Mouse (Mus musculus) cerebellum, adult 9-10 months (tissue): ENCODE data around the gene Map3k4.

Source experiments
- DNase-seq: peaks from one replicate; pipeline ENCODE4 v3.0.0; 2022

Map3k4 gene

DNA sequence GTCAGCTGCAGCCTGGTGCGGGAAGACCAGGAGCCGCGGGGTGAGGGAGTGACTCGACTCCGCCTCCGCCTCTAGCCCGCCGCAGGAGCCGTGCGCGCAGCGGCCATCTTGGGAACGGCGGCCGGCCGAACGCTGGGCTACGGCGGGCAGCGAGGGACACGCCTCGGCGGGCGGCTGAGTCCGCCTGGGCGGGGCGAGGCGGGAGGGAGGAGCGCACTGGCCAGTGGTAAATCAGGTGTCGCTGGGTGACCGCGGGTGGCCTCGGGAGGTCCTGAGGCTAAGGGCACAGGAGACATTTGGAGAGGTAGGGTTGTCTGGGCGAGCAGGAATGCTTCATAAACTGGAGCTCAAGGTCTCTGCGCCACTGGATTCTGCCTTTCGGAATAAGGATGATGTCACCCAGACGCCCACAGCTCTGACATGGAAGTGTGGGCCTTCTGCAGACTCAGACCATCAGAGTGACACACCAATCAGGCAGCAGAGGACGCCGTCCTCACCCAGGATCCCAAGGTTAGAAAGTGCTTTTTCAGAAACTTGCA is at the start of gene Map3k4:
Map3k4 (minus strand) TSS at position 134 of the 539 bp plus-strand sequence.
- DNase-seq, result peak; percentile 95

DNA sequence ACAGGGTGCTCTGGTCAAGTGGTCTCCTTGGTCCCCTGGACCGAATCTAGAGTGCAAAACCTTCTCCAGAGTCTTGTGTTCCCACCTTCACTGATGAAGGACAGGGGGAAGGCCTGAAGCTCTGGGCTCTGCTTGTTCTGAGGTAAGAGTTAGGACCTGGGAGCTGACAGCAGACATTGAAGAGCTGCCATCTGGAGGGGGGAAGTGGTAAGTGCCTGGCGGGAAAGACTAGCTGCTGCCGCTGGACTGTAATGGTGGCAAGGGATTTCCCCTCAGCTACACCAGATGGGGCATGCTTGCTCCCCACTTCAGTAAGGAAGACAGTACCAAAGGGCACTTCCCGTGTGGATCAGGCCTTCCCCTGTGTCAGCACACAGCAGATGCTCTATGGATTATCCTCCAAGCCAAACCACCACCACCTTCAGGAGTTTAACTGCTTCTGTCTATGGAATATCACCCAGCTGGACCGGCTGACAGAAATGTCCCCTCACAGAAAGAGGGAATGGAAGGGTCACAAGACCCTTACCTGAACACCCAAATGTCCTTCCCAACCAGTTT is 48.9 kb upstream of the Map3k4 start:
- DNase-seq, result peak; percentile 55

DNA sequence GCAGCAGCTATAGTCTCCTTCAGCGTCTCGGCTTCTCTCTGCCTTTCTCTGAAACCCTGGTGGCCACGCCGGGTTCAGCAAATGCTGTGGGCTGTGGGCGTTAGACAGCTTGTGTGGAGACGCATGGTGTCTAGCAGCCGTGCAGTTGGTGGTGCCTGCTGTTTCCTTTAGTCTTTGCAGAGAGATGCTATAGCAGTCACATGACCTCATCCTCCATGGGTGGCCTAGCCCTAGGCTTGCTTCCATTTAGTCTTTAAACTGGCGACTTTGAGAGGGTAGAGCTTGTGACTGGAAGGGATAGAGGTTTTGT is 45.8 kb upstream of the Map3k4 start:
- no peak for DNase-seq

DNA sequence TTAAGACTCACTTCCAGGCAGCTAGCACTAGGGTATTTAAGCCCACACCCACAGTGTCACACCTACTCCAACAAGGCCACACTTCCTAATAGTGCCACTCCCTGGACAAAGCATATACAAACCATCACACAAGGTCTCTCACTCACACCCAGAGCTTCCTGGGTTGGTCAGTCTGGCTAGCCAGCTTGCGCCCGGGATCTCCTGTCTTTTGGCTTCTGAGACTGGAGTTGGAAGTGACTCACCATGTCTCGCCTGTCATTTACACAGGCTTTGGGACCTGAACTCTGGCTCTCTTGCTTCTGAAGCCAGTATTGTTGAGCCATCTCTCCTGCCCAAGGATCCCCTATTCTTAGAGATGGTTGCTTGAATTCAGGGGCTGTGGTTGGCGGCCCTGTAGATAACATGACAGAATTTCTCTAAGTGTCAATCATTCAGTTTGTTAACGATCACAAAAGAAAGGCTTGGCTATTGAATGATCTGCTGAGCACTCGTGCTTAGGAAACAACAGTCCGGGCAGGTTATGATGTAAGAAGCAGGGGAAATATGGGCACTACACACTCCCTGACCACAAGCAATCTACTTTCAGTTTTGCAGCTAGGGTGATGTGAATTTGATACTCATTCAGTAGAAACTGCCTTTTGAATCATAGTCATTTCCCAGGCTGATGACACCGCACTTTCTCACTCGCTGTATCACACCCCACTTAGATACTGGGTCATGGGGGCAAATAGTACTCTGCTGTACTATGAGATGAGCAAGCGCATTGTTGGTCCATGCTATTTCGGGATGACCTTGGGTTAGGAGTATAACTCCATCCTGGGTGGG is 45.2 kb upstream of the Map3k4 start:
- no peak for DNase-seq

DNA sequence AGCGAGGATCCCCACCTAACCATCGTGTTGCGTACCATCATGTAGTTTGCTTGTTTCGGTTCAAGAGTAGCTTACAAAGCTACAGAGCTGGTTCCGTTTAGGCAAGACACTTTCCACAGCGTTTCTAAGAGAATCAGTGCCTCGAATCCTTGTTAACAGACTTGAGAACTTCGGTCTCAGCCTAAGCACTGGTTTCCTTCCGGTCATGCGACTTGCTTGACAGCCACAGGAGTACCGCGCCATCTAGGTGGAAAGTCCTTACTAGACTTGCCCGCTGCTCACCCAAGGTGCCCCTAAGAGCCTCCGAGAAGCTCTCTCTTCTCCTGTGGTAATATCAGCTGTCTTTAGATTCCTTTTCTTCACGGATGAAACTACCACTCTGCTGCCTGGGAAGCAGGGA is 41.3 kb upstream of the Map3k4 start:
- DNase-seq, result no peak

DNA sequence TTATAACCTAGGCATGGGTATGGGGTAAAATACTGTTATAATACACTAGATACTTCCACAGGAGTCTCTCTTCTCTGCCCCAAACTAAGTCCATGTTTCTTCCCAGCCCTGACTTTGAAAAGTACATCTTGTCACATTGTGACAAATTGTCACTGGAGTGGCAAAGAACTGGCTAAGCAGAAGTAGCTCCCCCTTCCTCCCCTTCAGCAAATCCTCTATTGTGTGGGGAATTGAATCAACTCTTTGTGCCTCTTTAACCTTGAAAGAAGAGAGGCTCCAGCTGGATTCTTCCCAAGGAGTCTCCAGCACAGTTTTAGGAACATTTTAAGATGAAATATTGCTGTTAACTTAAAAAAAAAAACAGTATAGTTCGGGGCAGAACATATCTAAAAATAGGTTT is 34.2 kb upstream of the Map3k4 start:
- no peak for DNase-seq

DNA sequence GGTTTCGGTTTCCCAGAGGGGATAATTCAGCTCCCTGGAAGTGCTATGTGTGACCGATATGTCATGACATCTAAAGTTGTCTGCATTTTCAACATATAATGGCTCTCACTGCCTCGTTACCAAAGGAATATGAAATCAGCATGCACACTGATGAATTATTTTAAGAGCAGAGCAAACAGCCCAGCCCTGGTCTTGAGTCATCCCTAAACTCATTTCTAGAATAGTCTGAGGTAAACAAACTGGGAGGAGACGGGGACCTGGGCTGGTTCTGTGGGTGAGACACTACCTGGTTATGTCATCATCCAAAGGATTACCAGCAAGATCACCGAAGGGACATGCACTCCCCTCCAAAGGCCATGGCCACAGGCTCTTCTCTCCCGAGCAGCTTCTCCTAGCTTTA is 33.0 kb upstream of the Map3k4 start:
- DNase-seq, result no peak

DNA sequence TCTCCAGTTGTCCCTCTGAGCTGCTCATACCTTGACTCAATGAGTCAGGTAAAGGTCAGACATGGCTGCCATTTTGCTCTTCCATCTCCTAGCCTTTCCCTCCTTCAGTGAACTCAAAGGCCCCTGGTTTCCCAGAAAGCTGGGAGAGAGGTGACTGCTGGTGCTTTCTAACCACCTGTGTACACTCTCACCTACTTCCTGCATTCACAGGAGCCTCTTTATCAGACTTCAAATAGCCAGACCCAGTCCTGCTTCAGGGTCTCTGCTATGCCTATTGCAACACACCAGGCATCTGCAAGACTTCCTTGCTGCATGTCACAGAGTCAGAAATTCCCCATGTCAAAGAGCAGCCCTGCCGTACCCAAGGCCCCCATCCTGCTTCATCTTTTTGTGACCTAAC is 28.9 kb upstream of the Map3k4 start:
- DNase-seq, result no peak

DNA sequence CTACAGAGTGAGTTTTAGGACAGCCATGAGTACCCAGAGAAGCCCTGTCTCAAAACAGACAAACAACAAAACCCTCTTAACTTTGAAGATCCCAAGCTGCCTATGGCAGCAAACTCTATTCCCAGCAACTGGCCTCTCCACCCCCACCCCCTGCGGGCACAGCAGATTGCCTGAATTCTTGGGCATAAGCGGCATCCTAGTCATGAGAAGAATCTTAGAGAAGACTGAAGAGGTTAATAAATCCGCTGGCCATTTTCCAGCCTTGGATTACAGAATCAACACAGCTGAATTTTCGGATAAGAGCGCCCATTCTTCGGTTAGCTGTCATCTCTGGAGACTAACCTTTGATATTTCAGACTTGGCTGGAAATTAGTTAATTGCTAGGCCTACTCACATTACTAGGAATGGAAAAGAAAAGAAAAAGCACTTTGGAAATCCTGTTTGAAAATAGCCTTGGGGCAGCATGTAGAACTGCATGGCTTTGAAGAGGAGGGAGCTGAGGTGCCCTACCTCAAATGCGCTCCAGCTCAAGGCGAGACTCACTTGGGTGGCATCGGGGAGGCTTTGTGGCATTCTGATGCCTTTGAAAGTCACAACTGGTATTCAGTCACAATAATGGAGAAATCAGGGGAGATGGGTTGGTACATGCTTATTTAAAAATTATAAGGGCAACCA is 25.2 kb upstream of the Map3k4 start:
- DNase-seq, result no peak

DNA sequence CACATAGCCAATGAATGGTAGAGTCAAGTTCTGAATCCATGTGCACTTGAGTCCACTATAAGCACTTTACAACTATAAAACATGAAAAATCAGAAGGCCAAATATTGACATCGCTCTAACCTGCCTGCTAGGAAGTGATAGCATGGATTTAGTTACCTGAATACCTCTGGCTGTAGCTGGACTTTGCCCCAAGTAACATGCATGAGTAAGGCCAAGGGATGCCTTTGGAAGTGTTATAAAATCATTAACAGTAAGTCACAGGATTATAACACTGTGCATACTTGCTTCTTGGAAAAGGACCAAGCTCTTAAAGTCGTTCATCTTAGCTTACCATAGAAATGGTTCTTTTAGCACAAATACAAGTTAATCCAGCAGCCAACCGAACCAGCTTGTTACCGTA is 18.6 kb upstream of the Map3k4 start:
- DNase-seq, result no peak

DNA sequence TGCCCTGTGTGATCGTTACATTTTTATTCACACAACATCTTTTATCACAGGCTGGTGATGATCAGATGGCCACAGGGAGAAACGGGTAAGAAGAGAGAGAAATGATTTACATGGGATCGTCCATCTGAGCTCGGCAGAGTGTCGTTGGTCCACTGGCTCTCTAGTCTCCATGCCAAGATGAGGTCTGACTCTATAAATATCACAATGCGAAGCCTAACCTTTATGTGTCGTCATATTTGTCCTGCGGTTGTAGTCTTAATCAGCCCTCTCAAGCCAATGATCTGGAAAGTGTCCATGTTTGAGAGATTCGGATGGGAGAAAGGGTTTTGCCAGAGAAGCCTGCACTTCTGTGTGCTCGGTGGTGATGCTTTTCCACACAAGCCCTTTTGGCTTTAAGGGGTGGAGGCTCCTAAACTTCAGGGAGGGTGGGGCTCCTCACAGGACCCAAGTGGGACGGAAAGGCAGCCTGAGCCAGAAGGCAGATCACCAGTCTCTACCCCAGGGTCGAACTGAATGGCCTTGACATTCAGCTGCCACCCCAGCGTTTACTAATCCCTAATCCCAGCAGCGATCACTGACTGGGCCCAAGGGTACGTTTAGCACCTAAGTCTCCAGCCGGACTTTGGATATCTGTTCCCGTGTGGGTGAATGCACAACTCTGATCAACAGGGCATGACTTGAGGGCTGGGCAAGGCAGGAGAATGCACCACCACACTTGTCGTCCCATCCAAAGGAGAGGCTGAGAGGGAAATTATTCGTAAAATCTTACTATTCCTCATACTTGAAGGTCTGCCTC is 17.7 kb upstream of the Map3k4 start:
- no peak for DNase-seq

DNA sequence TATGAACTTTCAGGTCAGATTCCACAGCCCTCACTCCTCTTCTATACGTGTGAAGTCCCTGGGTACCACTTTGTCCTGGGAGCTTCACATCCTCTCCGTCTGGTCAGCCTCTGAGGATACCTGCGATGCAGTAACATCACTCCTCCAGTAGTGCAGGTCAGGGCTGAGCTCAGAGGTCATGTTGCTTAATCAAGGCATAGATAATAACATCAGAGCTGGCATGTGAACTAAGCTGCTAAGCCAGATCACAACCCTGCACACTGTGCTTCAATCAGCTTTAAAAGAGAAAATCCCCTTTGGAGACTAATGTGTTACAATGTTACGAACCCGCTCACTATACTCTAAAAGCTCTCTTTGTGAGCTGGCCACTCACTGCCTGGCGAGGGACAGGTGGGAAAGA is 16.5 kb upstream of the Map3k4 start:
- DNase-seq, result no peak

DNA sequence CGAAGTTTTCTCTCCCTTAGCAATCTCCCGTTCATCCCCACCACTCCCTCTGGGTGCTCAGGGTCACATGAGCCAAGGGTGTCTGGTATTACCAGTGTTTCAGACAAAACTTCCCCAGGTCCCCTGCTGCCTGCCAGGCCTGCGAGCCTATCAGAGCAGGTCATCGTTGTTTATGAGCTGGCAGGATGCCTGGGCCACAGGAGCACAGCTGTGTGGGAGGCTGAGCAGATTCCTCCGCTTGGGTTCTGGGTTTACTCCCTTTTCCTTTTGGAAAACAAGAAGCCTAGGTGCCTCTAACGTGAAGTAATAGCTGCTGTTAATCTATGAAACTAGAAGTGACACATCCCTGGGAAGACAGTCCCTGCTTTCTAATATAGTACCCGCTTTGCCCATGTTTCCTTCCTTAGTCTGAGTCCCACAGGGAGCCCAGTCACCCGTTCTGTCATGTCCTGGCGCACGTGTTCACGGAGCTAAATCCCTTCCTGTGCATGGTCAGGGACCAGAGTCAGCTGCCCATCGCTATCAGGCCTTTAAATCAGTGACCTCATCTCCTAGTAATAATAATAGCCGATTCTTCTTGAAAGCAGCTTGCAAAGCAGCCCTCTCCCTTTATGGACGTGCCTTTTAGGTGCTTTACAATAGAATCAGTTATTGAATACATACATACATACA is 9.4 kb upstream of the Map3k4 start:
- DNase-seq, result no peak

DNA sequence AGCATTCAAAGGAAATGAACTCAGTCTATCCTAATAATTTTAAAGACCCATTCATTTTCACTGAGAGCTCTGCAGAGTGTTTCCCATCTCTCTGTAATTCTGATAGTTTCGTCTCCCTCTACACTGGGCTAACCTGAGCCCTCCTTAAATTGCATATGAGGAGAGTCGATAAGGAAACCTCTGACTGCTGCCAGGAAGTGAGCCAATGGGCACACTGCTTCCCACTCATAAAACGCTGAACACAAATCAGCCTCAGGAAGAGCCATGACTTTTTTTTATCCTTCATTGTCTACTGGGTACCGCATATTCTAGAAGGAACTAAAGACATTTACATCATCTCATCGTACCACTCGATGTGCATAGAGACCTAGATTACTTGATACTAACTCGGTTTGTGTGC is 1.2 kb upstream of the Map3k4 start:
- no peak for DNase-seq

DNA sequence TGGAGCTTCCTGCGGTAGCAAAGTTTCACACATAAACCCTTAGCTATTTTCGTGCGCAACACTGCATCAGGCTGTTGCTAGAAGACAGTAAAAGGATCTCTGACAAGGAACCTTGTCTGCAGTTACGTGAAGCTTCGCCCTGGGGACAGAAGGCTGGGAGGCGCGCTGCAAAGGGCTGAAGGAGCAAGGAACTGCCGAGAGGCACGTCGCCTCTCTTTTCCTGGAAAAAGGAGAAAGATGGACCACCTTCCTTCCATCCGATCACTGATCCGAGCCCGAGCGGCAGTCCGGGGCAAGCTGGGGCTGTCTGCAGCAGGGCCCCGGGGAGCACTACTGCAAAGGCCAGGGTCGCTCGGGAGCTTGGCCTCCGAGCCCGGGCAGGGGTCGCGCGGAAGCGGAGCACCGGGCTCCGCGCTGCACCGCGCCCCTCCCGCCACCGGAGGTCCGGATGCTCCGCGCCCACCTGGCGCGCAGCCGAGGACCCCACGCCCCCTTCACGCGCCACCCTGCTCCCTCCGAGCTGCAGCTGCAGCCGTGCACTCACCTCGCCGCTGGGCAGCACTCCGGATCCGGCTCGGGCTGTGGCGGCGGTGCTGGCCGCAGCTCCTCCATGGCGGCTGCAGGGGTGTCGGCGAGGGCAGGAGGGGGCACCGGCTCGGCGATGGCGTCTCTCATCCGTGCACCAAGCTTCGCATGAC is 493 bp downstream of the Map3k4 start:
- DNase-seq, result peak; percentile 44

DNA sequence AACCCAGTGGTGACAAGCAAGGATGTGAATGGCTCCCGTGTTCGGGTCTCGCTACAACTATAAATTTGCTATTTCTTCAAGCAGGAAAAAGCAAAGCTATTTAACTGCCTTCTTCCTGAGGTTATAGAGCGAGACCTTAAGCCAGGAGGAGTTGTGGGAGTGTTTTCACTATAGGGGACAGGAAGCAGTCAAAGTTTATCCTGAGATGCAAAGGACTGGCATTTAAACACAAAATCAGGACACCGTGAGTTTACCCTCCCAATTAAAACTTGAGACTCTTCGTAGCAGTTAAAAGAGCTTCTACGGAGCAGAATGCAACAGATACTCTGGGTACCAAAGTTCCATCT is 1.0 kb downstream of the Map3k4 start:
- DNase-seq, result no peak

DNA sequence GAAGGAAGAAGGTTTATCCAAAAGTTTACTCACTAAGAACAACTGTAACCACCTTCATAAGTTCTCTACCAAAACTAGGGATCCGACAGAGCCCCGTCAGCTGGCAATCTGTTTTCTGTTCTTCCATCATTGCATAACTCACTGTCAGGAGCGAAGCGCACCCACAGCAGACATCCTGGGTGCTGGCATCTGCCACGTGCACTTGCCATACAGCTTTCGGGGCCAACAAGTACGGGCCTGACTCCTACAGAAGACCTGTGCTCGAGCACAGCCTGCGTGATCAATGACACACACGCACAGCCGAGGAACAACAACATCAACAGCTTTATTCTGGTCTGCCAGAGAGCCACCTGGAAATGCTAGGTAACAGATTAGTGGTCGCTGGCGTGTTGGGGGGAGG is 2.3 kb downstream of the Map3k4 start:
- peak; percentile 50 for DNase-seq

DNA sequence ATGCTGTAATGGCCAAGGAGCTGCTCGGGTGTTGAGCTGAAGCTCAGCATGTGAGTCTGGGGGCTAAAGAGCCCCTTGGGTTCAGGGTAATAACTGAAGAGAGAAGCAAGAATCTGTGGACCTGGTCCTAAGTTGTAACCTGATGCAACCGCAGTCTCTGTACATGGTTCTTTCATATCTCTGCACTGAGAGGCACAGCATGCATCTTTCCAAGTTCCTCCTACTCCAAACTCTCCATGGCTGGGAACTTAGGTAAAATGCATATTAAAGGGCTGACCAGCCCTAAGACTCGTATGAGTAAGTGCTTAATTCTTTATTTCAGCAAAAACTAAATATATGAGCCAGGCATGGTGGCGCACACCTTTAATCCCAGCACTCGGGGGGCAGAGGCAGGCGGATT is 6.3 kb downstream of the Map3k4 start:
- no peak for DNase-seq

DNA sequence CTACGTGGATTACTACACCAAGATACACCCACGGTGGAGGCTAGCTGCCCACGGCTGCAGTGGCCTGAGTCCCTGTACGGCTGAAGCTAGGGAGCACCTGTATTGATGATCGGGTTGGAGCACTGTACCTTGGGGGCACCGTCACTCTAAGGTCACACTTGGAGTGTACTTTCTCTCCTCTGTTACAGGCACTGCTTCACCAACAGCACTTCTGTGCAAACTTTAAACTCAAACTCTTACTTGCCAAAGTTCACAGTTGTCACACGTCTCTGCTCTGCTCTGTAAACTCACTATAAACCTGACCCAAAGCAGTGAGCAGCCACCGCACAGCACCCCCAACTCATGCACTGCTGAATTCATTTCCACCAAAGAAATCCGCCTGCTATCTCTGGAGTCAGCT is 9.1 kb downstream of the Map3k4 start:
- no peak for DNase-seq

DNA sequence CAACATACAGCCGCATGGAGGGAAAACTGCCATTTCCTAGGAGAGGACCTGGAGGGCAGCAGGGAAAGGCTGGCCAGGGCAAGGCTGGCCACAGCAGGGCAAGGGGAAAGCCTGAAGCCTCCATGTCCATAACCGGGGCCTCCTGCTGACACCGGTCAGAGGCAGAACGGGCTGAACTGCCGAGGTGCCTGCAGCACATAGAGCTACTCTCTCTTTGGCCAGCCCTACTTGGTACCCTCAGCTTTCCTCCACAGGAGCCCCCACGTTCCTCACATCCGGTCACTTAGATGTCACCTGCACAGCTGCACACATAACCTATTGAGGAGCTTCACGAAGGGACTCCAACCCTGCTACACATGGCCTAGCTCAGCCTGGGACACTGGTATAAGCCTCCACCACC is 9.5 kb downstream of the Map3k4 start:
- DNase-seq, result no peak

DNA sequence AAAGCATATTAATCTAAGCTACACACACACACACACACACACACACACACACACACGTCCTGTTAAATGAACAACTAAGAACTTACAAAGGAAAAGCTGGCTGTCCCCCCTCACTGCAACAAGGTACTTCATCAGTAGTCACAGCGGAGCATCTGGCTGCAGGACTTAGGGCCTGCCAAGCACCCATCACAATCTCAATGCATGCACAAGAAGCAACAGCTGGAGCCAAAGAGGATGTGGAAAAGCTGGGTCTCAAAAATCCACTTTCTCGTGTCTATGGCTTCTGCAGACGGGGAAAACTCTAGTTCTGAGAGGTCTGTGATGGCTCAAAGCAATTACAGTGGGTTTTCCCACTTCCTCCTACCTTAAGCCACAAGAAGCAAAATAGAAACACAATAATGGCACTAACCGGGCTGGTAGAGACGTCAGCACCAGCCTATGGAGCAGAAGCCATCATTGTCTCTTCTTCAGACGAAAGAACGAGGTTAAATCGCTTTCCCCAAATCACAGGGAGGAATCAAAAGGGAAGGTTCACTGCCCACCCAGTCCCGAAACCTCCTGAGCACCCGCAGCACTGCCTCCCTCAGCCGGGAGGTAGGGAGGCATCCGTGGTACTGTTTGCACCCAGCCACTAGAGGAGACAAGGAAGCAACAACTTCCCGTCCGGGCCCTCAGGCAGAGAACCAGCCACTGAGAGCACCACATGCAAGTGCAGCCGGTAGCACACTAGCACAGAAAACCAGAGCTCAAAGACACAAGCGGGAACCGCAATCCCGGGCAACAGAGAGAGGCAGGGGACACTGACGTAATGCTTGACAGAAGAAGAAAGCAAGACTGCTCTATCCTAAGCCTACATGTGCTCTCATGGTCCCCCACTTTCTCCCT is 11.1 kb downstream of the Map3k4 start:
- no peak for DNase-seq
